Mouse (Mus musculus) liver, embryonic 12.5 days (tissue): Measurements from ENCODE around the gene Grin2b. TPM values are rescaled to one million over a fixed set of nuclear protein-coding genes. Genes with fewer than 3 reads are reported as not detected.

Source experiments
- ATAC-seq: fragments of 200-750 bp; cut with Nextera tagmentation; 2 replicates; pipeline ENCODE4 v1.8.0; 2017; ENCODE audit warnings: moderate number of reproducible peaks, mild to moderate bottlenecking, moderate library complexity
- H3K27ac ChIP-seq: fragments of 300-500 bp; sonication (generic); 2 replicates; pipeline ENCODE4 v1.5.1; 2016; ENCODE audit warnings: mild to moderate bottlenecking
- H3K27me3 ChIP-seq: fragments of 300-500 bp; sonication (generic); replicated peaks from 2 replicates; pipeline ENCODE4 v1.6.1; 2016; ENCODE audit warnings: mild to moderate bottlenecking, moderate library complexity
- H3K36me3 ChIP-seq: fragments of 300-500 bp; sonication (generic); 2 replicates; pipeline ENCODE4 v1.6.1; 2016; ENCODE audit warnings: mild to moderate bottlenecking, moderate library complexity
- H3K4me1 ChIP-seq: fragments of 300-500 bp; sonication (generic); 2 replicates; pipeline ENCODE4 v1.6.1; 2016
- H3K4me2 ChIP-seq: fragments of 300-500 bp; sonication (generic); 2 replicates; pipeline ENCODE4 v1.6.1; 2016; ENCODE audit warnings: mild to moderate bottlenecking, moderate library complexity
- H3K4me3 ChIP-seq: fragments of 300-500 bp; sonication (generic); 2 replicates; pipeline ENCODE4 v1.5.1; 2016; ENCODE audit warnings: mild to moderate bottlenecking, moderate library complexity
- H3K9ac ChIP-seq: fragments of 300-500 bp; sonication (generic); 2 replicates; pipeline ENCODE4 v1.6.1; 2016; ENCODE audit warnings: mild to moderate bottlenecking, moderate library complexity
- H3K9me3 ChIP-seq: fragments of 300-500 bp; sonication (generic); replicated peaks from 2 replicates; pipeline ENCODE4 v1.6.1; 2016; ENCODE audit warnings: mild to moderate bottlenecking, moderate library complexity
- WGBS: fragments of 180-500 bp; shearing (Covaris S2); methylation state at CpG from one replicate; pipeline ENCODE4 v1.1.7; 2016; ENCODE audit not compliant: insufficient replicate concordance; 5-methylcytosine and 5-hydroxymethylcytosine counted together
- polyA plus RNA-seq: library from polyadenylated mRNA; unstranded; fragments of >200 nt; fragmentation: Nextera tagmentation; extraction: Ambion mirVana; gene quantifications from 2 replicates; pipeline ENCODE4 v1.2.1, GENCODE M21; 2016

The Grin2b gene
- polyA plus RNA-seq, 1 experiment from 2014 or later = 0.26 TPM

GRCm38 (mm10) chr6:135817391-135817790 lies 355.9 kb downstream of the Grin2b start:
- Histone ChIP-seq H3K9me3 (no peaks in the 10 kb centered on the region), H3K4me1 (no peaks in the 10 kb centered on the region), H3K36me3 (no peaks in the 10 kb centered on the region), H3K4me3 (no peak overlapping the region), H3K27ac (no peak overlapping the region), H3K9ac (no peak overlapping the region), H3K27me3 (no peaks in the 10 kb centered on the region), H3K4me2 (no peak overlapping the region)
- WGBS = 59% methylated on average over 2 of the region's 2 CpGs
- ATAC-seq = no peak

- no peaks in the 10 kb centered on the region for H3K9me3 ChIP-seq
- no peak overlapping the region for H3K9ac ChIP-seq
- no peaks in the 10 kb centered on the region for H3K4me1 ChIP-seq
- no peaks in the 10 kb centered on the region for H3K36me3 ChIP-seq
- WGBS = 73% methylated on average over 7 of the region's 7 CpGs
- H3K27ac ChIP-seq = no peak overlapping the region
- no peaks in the 10 kb centered on the region for H3K27me3 ChIP-seq
- H3K4me2 ChIP-seq = no peak overlapping the region
- no peak overlapping the region for H3K4me3 ChIP-seq
- ATAC-seq = no peak
Measured at GRCm38 (mm10) chr6:135813755-135814154, 359.6 kb downstream of the Grin2b start.

- H3K27me3 ChIP-seq = no peaks in the 10 kb centered on the region
- WGBS = 74% methylated on average over 9 of the region's 9 CpGs
- no peaks in the 10 kb centered on the region for H3K36me3 ChIP-seq
- H3K27ac ChIP-seq = no peak overlapping the region
- no peak overlapping the region for H3K9ac ChIP-seq
- H3K4me3 ChIP-seq = no peak overlapping the region
- H3K4me2 ChIP-seq = no peak overlapping the region
- H3K9me3 ChIP-seq = no peaks in the 10 kb centered on the region
- no peaks in the 10 kb centered on the region for H3K4me1 ChIP-seq
- no peak for ATAC-seq
Measured at GRCm38 (mm10) chr6:135805436-135805835, 367.9 kb downstream of the Grin2b start.

- Histone ChIP-seq H3K4me1 (no peaks in the 10 kb centered on the region), H3K9me3 (no peaks in the 10 kb centered on the region), H3K4me3 (no peak overlapping the region), H3K27ac (no peak overlapping the region), H3K27me3 (no peaks in the 10 kb centered on the region), H3K4me2 (no peak overlapping the region), H3K36me3 (no peaks in the 10 kb centered on the region), H3K9ac (no peak overlapping the region)
- ATAC-seq = no peak
- WGBS = 64% methylated on average over 8 of the region's 8 CpGs
Measured at GRCm38 (mm10) chr6:135799949-135800348, 373.4 kb downstream of the Grin2b start.

GRCm38 (mm10) chr6:135798202-135798992 lies 374.9 kb downstream of the Grin2b start:
- no peaks in the 10 kb centered on the region for H3K4me1 ChIP-seq
- H3K4me2 ChIP-seq = no peak overlapping the region
- no peaks in the 10 kb centered on the region for H3K9me3 ChIP-seq
- H3K4me3 ChIP-seq = no peak overlapping the region
- H3K27ac ChIP-seq = no peak overlapping the region
- H3K9ac ChIP-seq = no peak overlapping the region
- WGBS = 62% methylated on average over 13 of the region's 13 CpGs
- ATAC-seq = no peak
- H3K36me3 ChIP-seq = no peaks in the 10 kb centered on the region
- H3K27me3 ChIP-seq = no peaks in the 10 kb centered on the region

GRCm38 (mm10) chr6:135797371-135798033 lies 375.8 kb downstream of the Grin2b start:
- H3K9ac ChIP-seq = no peak overlapping the region
- no peak for ATAC-seq

GRCm38 (mm10) chr6:135796911-135797310 lies 376.4 kb downstream of the Grin2b start:
- no peaks in the 10 kb centered on the region for H3K9me3 ChIP-seq
- H3K36me3 ChIP-seq = no peaks in the 10 kb centered on the region
- no peak overlapping the region for H3K4me3 ChIP-seq
- H3K27me3 ChIP-seq = no peaks in the 10 kb centered on the region
- H3K27ac ChIP-seq = no peak overlapping the region
- H3K4me1 ChIP-seq = no peaks in the 10 kb centered on the region
- WGBS = 70% methylated on average over 4 of the region's 4 CpGs
- no peak overlapping the region for H3K4me2 ChIP-seq
- H3K9ac ChIP-seq = no peak overlapping the region
- ATAC-seq = no peak

More at GRCm38 (mm10) chr6:135797371-135798033, 375.8 kb downstream of the Grin2b start:
- Histone ChIP-seq H3K4me3 (no peak overlapping the region), H3K27ac (no peak overlapping the region), H3K36me3 (no peaks in the 10 kb centered on the region), H3K9me3 (no peaks in the 10 kb centered on the region), H3K4me2 (no peak overlapping the region), H3K4me1 (no peaks in the 10 kb centered on the region), H3K27me3 (no peaks in the 10 kb centered on the region)
- 59% methylated on average over 10 of the region's 10 CpGs for WGBS

- WGBS = 69% methylated on average over 4 of the region's 4 CpGs
- ATAC-seq = no peak
Measured at GRCm38 (mm10) chr6:135791412-135791811, 381.9 kb downstream of the Grin2b start.

GRCm38 (mm10) chr6:135789603-135790170 lies 383.6 kb downstream of the Grin2b start:
- WGBS = 70% methylated on average over 11 of the region's 11 CpGs
- no peak overlapping the region for H3K4me3 ChIP-seq
- no peak for ATAC-seq
- H3K9me3 ChIP-seq = no peaks in the 10 kb centered on the region
- no peaks in the 10 kb centered on the region for H3K36me3 ChIP-seq
- no peak overlapping the region for H3K4me2 ChIP-seq
- H3K27ac ChIP-seq = no peak overlapping the region
- no peaks in the 10 kb centered on the region for H3K4me1 ChIP-seq
- no peak overlapping the region for H3K9ac ChIP-seq
- no peaks in the 10 kb centered on the region for H3K27me3 ChIP-seq

More at GRCm38 (mm10) chr6:135791412-135791811, 381.9 kb downstream of the Grin2b start:
- H3K9me3 ChIP-seq = no peaks in the 10 kb centered on the region
- H3K4me2 ChIP-seq = no peak overlapping the region
- H3K27ac ChIP-seq = no peak overlapping the region
- H3K4me1 ChIP-seq = no peaks in the 10 kb centered on the region
- H3K9ac ChIP-seq = no peak overlapping the region
- no peak overlapping the region for H3K4me3 ChIP-seq
- H3K36me3 ChIP-seq = no peaks in the 10 kb centered on the region
- H3K27me3 ChIP-seq = no peaks in the 10 kb centered on the region

GRCm38 (mm10) chr6:135774670-135775069 lies 398.6 kb downstream of the Grin2b start:
- Histone ChIP-seq H3K27ac (no peak overlapping the region), H3K4me1 (no peaks in the 10 kb centered on the region), H3K27me3 (no peaks in the 10 kb centered on the region), H3K9ac (no peak overlapping the region), H3K36me3 (no peaks in the 10 kb centered on the region), H3K9me3 (no peaks in the 10 kb centered on the region), H3K4me3 (no peak overlapping the region), H3K4me2 (no peak overlapping the region)
- 66% methylated on average over 2 of the region's 2 CpGs for WGBS
- no peak for ATAC-seq

GRCm38 (mm10) chr6:135767572-135767971 lies 405.7 kb downstream of the Grin2b start:
- H3K4me1 ChIP-seq = no peaks in the 10 kb centered on the region
- H3K4me3 ChIP-seq = no peak overlapping the region
- H3K9me3 ChIP-seq = no peaks in the 10 kb centered on the region
- no peak overlapping the region for H3K9ac ChIP-seq
- WGBS = 63% methylated on average over 8 of the region's 8 CpGs
- no peaks in the 10 kb centered on the region for H3K27me3 ChIP-seq
- ATAC-seq = no peak
- no peak overlapping the region for H3K27ac ChIP-seq
- no peak overlapping the region for H3K4me2 ChIP-seq
- H3K36me3 ChIP-seq = no peaks in the 10 kb centered on the region

GRCm38 (mm10) chr6:135758735-135759134 lies 414.6 kb downstream of the Grin2b start:
- ATAC-seq = no peak
- H3K9me3 ChIP-seq = no peaks in the 10 kb centered on the region
- 67% methylated on average over 1 of the region's 1 CpGs for WGBS
- no peaks in the 10 kb centered on the region for H3K4me1 ChIP-seq
- H3K4me3 ChIP-seq = no peak overlapping the region
- H3K36me3 ChIP-seq = no peaks in the 10 kb centered on the region
- H3K27ac ChIP-seq = no peak overlapping the region
- no peaks in the 10 kb centered on the region for H3K27me3 ChIP-seq
- H3K9ac ChIP-seq = no peak overlapping the region
- H3K4me2 ChIP-seq = no peak overlapping the region
